2 mouse cellular contexts compared by ENCODE assay signal in genomic region chr10:75505928-75506327, GRCm38 (mm10).
TF ChIP-seq lines count a peak whose summit lies in the region.

No protein-coding gene starts in this region.

TF ChIP-seq in CH12.LX, 34 proteins besides CTCF, POLR2A, EP300 and RAD21:
- peak; percentile 42; the same call in 1 of the 2 replicates for TF ChIP-seq ZNF384 (IDR thresholded peaks at IDR 0.05; ENCODE audit: low read depth, low read length)

TF ChIP-seq in MEL, 35 proteins besides CTCF, POLR2A, EP300 and RAD21:
- TF ChIP-seq ZNF384 (IDR thresholded peaks at IDR 0.05; ENCODE audit: low read depth, low read length), result peak; percentile 65
